Mouse (Mus musculus) stomach, postnatal 0 days (tissue): ENCODE results near the gene Mta2.

Experiments used
- CTCF ChIP-seq: IDR thresholded peaks from 2 replicates; pipeline ENCODE4 v1.5.1; 2016; ENCODE audit warnings: antibody characterized with exemption, low read depth, mild to moderate bottlenecking, moderate library complexity
- EP300 ChIP-seq: optimal IDR thresholded peaks from 2 replicates; pipeline ENCODE3; 2016; ENCODE audit warnings: antibody characterized with exemption

- no peak for TF ChIP-seq CTCF
- TF ChIP-seq EP300, result no peak
These were observed 46.1 kb downstream of the Mta2 start for GRCm38 (mm10) chr19:8987816-8988215.
